Mouse (Mus musculus) stomach, postnatal 0 days (tissue): ENCODE measurements around the gene Spink8.

Experiments
- CTCF ChIP-seq: IDR thresholded peaks from 2 replicates; pipeline ENCODE4 v1.5.1; 2016; ENCODE audit warnings: antibody characterized with exemption, low read depth, mild to moderate bottlenecking, moderate library complexity
- EP300 ChIP-seq: optimal IDR thresholded peaks from 2 replicates; pipeline ENCODE3; 2016; ENCODE audit warnings: antibody characterized with exemption

DNA sequence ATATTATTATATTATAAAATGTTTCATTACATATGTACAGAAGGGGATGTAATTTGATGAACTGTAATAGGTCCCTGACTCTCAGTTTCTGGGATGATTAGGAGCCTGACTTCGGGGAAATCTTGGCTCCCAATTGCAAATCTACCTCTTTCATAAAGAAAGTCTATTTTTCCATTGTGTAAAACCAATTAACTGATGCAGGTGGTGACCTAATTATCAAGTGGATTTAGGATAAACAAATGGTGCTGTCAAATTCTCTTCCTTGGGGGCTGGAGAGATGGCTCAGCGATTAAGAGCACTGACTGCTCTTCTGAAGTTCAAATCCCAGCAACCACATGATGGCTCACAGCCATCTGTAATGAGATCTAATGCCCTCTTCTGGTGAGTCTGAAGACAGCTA is 16.3 kb upstream of the Spink8 start:
- TF ChIP-seq EP300 (no peak), CTCF (no peak)
